Mouse (Mus musculus): ENCODE data around the gene Olfr394.
"Not testable (repeated sequence)": the region's sequence is repeated elsewhere in the genome, so short reads cannot be mapped to it uniquely, and the experiment has no call there.

The Olfr394 gene

GRCm38 (mm10) chr11:73890671-73891070, at the start of gene Olfr394:
Gene Olfr394, minus strand, starts transcription at chr11:73890771.
- DNase-seq (ENCODE audit: low spot score): no peak

GRCm38 (mm10) chr11:73936377-73936776, 45.8 kb upstream of the Olfr394 start, which contains the start of gene Olfr23:
Gene Olfr23, plus strand, starts transcription at chr11:73936677.
- DNase-seq (ENCODE audit: low spot score): no peak

DNA sequence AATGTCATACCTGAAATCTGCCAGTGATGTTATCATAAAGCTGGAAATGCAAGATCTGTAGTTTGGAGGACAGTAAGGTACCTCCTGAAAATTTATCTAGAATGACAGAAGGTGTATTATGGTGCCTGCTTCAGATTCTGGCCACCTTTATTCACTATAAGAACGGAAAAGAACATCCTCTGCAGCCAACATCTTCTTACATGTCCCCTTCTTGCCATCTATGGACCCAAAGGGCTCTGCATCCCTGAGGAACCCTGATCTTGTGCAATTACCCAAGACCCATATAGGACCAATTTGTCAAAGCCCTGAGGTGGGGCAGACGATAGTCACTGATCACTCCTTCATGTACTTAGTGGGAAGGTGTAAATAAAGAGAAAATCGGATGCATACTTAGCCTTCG, 18.6 kb upstream of the Olfr394 start, which contains the start of gene Olfr395:
TSS of gene Olfr395 (minus strand) at position 101 of the 400 bp plus-strand sequence.
- not testable (repeated sequence) for DNase-seq (ENCODE audit: low spot score)

DNA sequence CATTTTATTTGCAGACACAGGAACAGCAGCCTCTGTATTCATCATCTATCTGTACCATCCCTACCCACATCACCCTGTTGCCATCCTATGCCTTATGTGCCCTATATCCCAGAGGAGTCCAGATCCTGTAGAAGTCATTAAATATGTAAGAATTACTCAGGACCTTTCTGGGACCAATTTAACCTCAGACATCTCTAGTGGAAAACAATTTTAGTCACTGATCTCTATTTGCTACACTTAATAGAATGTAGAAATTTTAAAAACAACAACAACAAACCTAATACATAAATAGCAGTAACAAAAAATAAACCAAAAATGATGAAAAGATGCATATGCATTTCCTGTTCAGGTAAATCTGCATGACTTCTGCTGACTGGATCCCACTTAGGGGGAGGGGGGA, 39.2 kb downstream of the Olfr394 start, which contains the start of gene Olfr393:
TSS of gene Olfr393 (minus strand) at position 101 of the 400 bp plus-strand sequence.
- no peak for DNase-seq (ENCODE audit: low spot score)
